Mouse (Mus musculus): ENCODE results near the gene Slc16a1.
A peak's percentile ranks its signal among the peaks of the same experiment; 100 is the strongest.
"Not testable (repeated sequence)": the region's sequence is repeated elsewhere in the genome, so short reads cannot be mapped to it uniquely, and the experiment has no call there.

Gene Slc16a1

DNA sequence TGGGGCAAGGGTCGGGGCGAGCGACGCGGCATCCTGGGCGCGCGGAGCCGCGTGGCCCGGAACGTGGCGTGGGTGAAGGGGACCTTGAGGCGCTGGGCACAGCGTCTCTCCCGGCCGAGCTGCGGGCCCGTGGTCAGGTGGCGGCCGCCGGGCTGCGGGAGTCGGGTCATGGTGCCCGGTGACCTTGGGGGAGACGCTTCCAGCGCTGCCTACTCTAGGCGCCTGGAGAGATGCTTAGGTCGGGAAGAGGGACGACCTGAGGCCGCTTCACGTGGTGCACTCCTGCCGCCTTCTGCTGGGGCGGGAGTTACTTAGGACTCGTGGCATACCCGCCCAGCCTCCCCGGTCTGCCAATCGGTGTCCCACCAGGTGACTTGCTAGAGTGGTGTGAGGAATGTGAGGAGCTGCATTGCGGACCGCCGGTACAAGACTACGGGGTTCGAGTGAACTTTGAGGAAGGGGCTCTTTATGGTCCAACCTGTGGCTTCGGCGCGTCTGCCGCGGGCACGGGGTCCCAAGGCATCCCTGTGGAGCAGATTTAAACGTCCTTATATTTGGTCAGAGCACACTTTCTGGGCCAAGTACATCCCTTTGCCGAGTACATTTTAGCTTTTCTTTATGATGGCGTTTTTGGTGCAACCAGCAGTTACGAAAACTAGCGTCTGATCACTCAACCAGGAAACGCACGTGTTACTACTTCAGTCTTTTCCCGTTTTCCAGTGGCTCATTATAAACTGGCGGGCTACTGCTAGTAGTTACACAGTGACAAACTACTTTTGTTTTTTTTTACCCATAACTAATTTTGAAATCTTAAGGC, 672 bp downstream of the Slc16a1 start:
- peak; percentile 54 to 64 for DNase-seq (ENCODE audit: low spot score in 2 of 2)

DNA sequence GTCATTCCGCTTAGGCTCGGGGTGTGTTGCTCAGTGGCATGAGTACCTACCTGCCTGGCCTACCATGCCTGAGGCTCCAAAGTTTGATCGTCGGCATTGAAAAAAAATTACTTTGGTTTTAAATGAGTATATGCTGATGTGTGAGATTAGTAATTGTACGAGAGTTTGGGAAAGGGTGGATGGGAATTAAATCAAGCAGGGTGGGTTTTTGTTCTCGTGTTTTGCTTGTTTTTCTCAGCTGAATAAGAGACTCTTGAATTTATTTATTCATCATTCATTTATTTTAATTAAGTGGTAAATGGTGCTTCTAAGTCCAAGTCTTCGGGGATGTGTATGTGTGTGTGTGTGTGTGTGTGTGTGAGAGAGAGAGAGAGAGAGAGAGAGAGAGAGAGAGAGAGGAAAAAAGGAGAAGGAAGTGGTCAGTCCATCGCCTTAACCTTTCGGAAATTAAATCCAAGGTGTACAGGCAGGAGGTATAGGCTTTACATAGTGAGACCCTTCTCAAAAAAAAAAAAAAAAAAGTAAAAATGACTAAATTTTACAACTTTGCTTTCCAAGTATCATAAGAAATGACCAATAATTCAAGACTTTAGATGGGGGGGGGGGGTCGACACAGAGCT, 1.4 kb downstream of the Slc16a1 start:
- DNase-seq (ENCODE audit: low spot score in 2 of 2): no peak

DNA sequence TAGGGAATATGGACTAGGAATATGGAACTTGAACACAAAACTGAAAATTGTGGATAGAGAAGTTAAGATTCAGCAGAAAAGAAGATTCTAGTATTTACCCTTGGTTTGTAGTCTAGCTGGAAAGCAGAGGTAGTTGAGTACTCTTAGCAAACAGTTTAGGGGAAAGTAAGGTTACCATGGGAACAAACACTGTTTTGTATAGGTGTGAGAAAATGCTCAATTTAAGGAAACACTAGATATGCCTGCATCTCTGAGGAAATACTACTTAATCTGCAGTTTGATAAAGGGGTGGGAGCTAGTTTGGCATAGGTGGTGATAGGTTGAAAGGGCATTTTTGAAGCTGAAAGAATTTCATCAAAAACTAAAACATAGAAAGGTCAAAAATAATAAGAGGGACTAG, 2.4 kb downstream of the Slc16a1 start:
- no peak for DNase-seq (ENCODE audit: low spot score in 2 of 2)

DNA sequence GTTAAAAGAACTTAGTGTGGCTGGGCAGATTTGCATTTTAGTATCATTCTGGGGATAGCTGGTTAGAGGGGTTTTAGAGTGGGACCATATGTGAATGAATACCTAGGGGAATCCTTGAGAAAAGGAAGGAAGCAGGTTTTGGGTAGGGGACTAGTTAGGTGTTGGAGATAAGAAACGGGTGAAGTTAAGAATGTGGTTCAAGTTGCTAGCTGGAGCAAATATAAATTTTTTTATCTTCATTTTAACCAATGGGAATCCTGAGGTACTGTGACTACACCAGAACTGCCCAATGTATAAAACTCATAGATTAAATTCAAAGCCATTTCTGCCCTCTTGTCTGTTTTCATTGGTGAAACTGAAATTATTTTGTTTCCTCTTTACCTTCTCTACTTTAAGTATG, 2.8 kb downstream of the Slc16a1 start:
- no peak for DNase-seq (ENCODE audit: low spot score in 2 of 2)

DNA sequence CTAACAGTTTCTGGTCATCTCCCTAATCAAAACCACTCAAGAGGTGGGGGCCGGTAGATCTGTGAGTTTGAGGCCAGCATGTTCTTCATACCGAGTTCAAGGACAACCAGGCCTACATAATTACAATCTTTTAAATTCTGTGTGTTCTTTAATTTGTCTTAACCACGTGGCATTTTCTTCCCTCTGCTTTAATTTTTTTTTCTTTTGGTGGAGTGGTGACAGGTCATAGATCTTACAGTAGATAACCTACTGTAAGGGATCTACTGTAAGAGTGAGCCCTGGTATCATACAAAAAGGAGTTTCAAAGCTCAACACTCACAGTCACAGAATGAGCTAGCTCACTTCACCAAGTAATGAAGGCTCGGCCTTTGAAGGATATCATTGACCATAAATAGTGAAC, 4.6 kb downstream of the Slc16a1 start:
- DNase-seq (ENCODE audit: low spot score in 2 of 2): no peak

DNA sequence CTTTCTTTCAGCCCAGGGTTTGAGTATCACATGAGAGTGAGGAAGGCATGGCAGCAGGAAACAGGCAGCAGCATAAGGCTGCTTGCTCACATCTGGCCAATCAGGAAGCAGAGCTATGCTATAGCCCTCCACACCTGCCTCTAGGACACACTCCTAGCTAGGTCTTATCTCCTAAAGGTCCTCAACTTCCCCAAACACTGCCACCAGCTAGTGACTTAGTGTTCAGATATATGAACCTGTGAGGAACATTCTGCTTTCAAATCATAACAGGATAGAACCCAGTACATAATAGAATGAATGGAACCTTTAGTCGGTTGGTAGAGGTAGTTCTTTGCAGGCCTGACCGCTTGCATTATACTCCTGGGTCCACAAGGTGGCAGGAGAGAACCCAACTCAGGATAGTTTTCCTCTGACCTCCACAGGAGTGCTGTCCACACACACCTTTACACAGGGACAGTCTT, 5.4 kb downstream of the Slc16a1 start:
- DNase-seq (ENCODE audit: low spot score in 2 of 2): peak; percentile 32 to 59

DNA sequence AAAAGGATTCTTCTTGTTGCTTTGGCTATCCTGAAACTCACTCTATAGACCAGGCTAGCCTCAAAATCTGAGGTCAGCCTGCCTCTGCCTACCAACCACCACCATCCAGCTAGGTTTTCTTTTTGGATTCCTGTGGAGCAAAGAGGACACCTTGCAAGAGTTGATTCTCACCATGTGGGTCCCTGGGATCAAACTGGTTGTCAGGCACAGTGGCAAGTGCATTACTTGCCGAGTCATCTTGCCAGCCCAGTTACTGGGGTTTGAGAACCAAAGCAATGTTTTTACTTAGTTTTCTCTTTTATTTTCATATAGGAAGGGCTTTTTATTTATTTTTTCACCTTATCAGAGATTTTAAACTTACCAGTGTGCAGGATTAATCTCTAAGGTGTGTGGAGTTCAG, 5.9 kb downstream of the Slc16a1 start:
- DNase-seq (ENCODE audit: low spot score in 2 of 2): no peak

DNA sequence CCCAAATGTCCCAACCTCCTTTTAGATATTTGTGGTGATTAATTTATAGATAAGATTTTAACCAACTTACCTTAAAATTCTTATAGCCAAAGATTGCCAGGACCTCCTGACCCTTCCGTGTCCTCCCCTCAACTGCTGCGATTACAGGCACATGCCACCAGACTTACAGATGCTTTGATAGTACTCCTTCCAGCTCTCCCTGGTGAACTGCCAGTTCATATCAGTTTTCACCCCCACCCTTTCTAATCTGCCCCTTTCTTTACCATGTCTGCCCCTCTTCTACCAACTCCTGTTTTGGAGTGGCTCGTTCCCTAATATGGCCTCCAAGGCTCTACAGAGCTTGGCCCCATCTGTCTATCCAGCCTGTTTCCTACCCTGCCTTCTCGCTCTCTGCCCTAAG, 15.8 kb downstream of the Slc16a1 start:
- DNase-seq (ENCODE audit: low spot score in 2 of 2): no peak

DNA sequence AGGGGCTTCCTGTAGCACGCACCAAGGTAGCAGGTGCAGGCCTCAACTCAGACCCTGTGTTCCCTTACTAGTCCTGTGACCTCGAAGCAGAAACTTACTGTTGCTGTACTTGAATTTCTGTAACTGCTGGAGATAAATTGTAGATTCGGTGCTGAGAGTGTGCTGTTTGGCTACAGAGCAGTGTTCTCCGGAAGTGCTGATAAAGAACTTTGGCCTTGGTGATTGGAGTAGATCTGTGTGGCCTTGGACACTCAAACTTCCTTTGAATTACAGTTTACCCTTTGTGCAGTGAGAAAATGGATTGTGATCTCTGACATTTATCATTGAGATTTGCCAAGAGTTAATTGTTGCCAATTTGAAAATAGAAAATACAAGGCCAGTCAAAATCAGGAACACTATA, 16.5 kb downstream of the Slc16a1 start:
- no peak for DNase-seq (ENCODE audit: low spot score in 2 of 2)

DNA sequence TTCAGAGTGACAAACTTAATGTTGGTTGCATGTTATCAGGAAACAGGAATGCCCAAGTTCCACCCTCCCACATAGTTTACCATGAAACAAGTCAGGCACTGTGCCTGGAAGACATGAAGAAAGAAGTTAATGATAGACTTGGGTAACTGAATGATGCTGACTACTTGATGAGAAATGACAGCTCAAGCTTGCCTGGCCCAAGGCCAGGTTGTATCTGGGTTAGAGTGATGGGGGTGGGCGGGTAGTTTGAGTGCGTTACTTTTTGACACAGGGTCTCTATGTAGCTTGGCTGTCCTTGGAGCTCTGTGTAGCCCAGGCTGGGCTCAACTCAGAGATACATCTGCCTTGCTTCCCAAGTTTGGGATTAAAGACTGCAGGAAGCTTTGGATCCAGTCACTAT, 20.2 kb downstream of the Slc16a1 start:
- no peak for DNase-seq (ENCODE audit: low spot score in 2 of 2)

DNA sequence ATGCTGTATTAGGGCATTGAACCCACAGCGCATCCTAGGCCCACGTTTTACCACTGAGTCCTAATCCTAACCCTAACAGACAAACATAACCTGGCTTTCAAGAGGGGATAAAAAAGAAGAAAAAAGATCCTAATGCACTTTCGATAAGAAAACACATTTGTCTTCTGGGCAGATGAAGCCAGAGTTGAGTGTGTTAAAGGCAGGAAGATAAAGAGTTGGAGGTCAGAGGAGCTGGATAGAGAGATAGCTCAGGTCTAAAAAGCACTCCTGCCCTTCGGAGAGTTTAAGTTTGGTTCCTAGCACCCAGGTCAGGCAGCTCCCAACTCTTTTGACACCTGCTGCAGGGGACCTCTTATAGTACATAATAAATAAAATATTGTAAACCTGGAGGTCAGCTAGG, 21.3 kb downstream of the Slc16a1 start:
- DNase-seq (ENCODE audit: low spot score in 2 of 2): no peak

DNA sequence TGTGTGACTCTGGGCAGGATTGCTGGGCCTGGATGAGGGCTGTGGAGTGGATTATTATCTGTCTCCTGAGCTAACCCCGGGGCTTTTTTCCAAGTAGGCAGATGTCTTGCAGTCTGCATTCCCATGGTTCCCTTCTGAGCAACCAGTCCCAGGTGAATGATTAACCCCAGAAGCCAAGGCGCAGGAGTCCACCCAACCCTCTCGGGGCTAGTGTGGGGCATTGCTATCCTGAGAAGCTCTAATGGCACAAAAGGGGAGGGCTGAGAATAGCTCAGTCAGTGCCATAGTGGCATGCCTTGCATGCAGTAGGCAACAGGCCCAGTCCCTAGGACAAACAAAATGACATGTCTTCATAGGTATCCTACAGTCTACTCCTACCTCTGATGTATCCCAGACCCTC, 22.1 kb downstream of the Slc16a1 start:
- DNase-seq (ENCODE audit: low spot score in 2 of 2): no peak

DNA sequence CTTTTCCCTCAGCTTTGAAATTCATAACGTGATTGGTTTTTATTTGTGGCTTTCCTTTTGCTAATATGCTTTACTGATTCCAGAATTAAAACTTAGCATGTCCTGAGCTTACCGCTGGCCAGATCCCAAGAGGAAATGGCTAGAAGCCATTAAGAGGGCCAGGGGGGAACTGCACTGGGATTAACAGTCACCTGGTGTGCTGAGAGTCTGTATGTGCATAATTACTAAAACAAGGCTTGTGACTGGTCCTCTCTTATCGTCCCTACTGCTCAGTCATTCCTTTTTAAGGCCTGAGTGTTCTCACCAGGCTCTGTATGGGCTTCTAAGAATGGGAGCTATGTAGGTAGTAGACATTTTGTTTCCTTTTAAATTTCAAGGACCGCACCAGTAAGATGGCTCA, 23.5 kb downstream of the Slc16a1 start:
- DNase-seq (ENCODE audit: low spot score in 2 of 2): peak; percentile 61 to 64

DNA sequence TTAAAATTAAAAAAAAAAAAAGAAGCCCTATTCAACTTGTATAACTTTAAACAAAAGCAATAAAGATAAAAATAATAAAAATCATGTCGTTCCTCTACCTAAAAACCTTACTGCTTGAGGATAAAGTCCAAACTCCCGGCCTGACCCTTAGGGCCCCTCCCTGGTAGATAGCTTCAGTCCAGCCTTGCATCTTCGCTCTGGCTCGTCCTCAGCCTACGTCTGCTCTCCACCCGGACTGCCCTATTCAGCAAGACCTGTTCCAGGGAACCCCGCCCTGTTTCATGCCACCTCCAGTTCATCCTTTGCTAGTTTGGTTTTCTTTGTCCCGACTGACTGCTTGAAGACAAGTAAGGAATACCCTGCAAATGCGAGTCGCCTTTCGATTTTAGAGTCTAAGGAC, 24.5 kb downstream of the Slc16a1 start:
- DNase-seq (ENCODE audit: low spot score in 2 of 2): no peak

DNA sequence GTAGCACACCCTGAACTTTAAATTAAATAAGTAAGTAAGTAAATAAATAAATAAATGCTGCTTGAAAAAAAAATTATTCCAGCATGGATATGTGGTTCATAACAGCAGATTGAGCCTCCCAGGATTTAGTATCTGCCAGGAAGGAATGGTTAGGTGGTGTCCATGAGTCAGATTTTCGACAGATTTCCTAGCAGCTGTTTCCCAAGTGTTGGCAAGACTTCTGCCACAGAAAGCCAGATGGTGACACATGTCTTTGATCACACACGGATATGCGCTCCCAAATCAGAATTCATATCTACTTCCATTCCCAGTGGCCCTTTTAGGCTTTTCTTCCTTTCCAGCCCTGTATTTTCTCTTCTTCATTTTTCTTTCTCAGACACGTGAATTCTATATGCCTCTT, 28.5 kb downstream of the Slc16a1 start:
- DNase-seq (ENCODE audit: low spot score in 2 of 2): peak; percentile 53 to 61

DNA sequence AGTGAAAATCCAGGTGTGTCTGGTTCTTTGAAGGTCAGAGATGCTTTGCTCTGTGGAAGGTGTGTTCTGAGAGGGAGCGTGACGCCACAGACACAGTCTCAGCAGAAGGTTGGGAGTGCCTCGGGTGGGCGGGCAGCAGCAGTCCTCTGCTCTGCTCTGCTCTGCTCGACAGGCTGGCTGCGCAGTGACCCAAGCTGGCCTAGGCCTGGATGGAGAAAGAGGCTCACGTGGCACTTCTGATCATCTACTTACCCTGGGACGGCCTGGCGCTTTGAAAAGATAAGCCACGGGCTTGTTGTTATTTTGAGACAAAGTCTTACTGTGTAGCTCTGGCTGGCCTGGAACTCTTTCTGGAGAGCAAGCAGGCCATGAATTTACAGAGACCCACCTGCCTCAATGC, 29.0 kb downstream of the Slc16a1 start:
- peak; percentile 63 to 78 for DNase-seq (ENCODE audit: low spot score in 2 of 2)

DNA sequence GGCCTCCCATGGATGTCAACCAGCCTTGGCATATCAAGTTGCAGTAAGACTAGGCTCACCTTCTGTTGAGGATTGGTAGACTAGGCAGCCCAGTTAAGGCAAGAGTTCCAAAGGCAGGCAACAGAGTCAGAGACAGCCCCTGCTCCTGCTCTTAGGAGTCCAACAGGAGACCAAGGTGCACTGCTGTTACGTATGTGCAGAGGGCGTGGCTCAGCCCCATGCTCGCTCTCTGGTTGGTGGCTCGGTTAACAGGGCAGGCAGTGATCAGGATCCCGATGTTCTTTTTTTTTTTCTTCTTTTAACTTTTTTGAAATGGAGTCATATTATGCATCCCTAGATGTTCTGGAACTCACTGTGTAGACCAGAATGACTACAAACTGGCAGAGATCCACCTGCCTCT, 30.5 kb downstream of the Slc16a1 start:
- DNase-seq (ENCODE audit: low spot score in 2 of 2): no peak

DNA sequence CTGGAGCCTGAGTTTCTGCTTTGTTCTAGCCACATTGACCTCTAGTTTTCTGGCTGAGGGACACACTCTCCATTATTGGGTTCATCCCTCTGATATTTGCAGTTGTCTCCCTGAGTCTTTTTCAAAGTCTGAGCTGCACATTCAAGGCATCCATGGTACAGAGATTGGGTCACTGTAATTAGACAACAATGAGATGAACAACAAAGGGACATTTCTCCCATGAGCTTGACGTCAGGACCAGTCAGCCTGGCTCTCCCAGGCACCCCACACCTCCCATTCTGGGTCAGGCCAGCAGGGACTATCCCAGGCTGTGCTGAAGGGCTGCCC, 31.4 kb downstream of the Slc16a1 start:
- no peak for DNase-seq (ENCODE audit: low spot score in 2 of 2)

DNA sequence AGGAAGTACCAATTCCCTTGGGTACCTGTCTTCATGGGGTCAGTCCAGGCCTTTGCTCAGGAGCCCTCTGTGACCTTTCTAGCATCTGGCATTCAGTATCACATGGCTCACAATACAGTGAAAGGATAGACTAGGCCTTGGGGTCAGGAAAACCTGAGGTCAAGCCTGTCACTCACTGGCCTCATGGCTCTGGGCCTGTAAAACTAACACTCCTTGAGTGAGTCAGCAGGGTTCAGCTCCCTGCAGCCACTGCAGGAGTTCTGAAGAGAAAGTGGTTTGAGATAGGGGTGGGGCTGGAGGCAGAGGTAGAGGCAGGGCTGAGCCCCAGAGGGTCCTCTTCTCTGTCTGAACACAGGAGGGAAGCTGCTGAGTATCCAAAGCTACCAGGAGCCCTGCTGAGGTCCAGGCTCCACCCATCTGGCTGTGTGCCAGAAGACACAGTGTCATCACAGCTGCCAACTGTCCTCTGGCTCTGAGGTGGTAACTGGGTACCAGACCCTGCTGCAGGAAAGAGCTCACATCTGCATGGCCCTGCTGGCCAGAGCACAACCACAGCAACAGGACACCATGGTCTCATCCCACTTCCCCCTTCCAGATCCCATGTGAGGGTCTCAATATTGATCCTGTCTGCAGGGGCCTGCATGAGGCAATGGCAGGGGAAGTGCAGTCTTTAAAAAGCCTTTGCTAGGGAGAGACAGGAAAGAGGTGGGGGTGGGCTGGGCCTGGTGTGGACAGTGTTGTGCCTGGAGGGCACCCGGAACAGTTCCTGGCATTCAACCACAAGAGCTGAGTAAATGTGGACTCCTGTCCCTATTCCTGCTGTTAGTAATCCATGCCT, 31.9 kb downstream of the Slc16a1 start:
- DNase-seq (ENCODE audit: low spot score in 2 of 2): not testable (repeated sequence)

DNA sequence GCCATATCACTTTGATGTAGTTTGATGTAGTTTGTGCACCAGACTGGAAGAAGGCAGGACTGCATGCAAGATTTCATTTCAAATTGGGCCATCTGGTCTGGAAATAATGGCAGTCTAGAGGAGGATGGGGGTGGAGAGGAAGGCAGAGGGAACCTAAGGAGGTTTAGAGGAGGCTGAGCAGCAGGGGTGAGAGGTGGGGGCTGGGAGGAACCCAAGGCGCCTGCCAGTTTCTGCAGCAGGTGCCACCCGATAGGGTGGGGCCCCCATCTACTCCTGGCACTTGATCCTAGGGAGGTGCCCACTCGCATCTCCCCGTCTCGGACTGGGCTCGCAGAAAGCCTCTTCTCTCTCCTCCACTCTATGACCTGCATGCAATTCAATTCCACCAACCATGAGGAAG, 33.1 kb downstream of the Slc16a1 start:
- no peak for DNase-seq (ENCODE audit: low spot score in 2 of 2)

DNA sequence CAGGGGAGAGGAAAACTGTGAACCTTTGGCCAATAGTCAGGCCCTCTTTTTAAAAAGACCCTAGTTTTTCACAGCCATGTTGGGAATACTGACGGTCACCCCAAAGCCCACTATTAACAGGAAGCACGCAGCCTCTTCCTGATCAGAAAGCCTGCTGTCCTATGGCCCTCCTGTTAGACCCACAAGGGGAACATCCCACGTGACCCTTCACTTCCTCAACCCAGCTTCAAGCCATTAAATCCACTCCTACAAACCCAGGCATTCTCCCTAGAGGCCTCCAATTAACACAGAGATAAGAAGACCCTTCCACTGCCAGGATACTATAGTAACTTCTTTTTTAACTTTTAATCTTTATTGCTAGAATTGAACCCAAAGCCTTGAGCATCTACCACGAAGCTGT, 33.6 kb downstream of the Slc16a1 start:
- DNase-seq (ENCODE audit: low spot score in 2 of 2): no peak

DNA sequence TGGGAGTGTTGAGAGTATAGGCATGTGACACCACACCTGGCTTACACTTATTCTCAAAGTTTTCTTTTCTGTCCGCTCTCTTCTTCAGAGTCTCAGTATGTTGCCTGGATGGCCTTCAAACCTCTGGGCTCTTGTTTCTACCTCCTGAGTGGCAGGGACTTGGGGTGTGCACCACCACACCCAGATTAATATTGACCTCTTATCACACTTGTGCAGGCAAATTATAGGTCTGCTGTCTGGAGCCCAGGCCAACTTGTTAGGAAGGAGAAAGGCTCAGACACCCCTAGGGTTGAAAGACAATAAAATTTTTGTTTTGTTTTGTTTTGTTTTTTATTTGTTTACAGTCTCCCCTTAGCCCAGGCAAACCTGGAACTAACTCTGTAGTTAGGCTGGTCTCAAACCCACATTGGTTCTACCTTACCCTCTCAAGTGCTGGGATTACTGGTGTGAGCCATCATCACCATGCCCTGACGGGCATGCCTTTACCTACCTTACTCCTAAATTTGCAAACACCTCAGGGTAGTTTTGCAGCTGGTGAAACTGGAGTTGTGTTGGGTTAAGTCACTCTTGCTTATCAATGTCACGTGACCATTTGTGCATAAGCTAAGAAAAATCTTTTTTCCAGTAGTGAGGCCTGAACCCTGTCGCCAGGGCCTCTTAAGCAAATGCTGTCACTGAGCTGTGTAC, 35.3 kb downstream of the Slc16a1 start:
- no peak for DNase-seq (ENCODE audit: low spot score in 2 of 2)

All from heart, adult 9 months (tissue).